ENCODE assay signal across 15 mouse cellular contexts in the genomic region with DNA sequence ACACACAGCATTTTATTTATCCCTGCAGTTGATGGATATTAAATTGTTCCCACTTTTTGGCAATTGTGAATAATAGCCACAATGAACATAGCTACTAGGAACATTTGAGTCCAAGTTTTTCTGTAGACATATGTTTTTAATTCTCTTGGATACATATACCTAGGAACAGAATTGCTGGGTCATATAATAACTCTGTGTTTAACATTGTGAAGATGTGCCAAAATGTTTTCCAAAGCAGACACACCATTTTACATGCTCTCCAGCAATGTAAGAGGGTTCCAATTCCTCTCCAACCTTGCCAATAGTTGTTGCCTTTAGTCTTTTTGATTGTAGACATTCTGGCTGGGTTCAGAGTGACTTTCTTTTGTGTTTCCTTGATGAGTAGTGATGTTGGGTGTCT.
"Had no signal": no experiment of that assay in that cellular context is flagged by ENCODE, and none has a peak within 500 bp of the region (broad histone marks: within the 10 kb centered on the region; RNA-seq: fewer than 3 reads in every experiment).

No protein-coding gene starts in this region.

- H3K9ac ChIP-seq: lung, embryonic 14.5 days; midbrain, embryonic 13.5 days; midbrain, embryonic 15.5 days; neural tube, embryonic 12.5 days; stomach, embryonic 15.5 days had no signal

- H3K4me3 ChIP-seq: megakaryocyte, embryonic 14.5 days; midbrain, embryonic 13.5 days; midbrain, embryonic 15.5 days; neural tube, embryonic 12.5 days; stomach, embryonic 15.5 days had no signal

- H3K4me1 ChIP-seq: megakaryocyte, embryonic 14.5 days; midbrain, embryonic 13.5 days; midbrain, embryonic 15.5 days; neural tube, embryonic 12.5 days; stomach, embryonic 15.5 days had no signal

- H3K36me3 ChIP-seq: midbrain, embryonic 13.5 days; midbrain, embryonic 15.5 days; neural tube, embryonic 12.5 days; stomach, embryonic 15.5 days had no signal

- H3K27me3 ChIP-seq: megakaryocyte, embryonic 14.5 days; midbrain, embryonic 13.5 days; midbrain, embryonic 15.5 days; neural tube, embryonic 12.5 days; stomach, embryonic 15.5 days had no signal

- H3K4me2 ChIP-seq: lung, embryonic 14.5 days; midbrain, embryonic 11.5 days; midbrain, embryonic 13.5 days; midbrain, embryonic 15.5 days; neural tube, embryonic 12.5 days; stomach, embryonic 15.5 days had no signal

- H3K9me3 ChIP-seq: megakaryocyte, embryonic 14.5 days; midbrain, embryonic 13.5 days; midbrain, embryonic 15.5 days; neural tube, embryonic 12.5 days; stomach, embryonic 15.5 days had no signal

- ATAC-seq: midbrain, embryonic 13.5 days; midbrain, embryonic 15.5 days had no signal

- DNase-seq: lung, adult 18-20 months; lung, embryonic 14.5 days; lung, postnatal 10 days; right cerebral cortex, postnatal 14 days; thymus, adult 2 months; thymus, postnatal 25 days; thymus, postnatal 4 days had no signal

- H3K27ac ChIP-seq: macrophage; midbrain, embryonic 13.5 days; midbrain, embryonic 15.5 days; neural tube, embryonic 12.5 days; stomach, embryonic 15.5 days; stomach, postnatal 0 days had no signal
